Mouse (Mus musculus): ENCODE data around the gene Ehmt1.

Gene Ehmt1

GRCm38 (mm10) chr2:24910481-24910880 lies 8.9 kb downstream of the Ehmt1 start:
- no peak for DNase-seq

- no peak for DNase-seq
These were observed 13.7 kb downstream of the Ehmt1 start for GRCm38 (mm10) chr2:24905653-24906155.

GRCm38 (mm10) chr2:24904823-24905652 lies 14.4 kb downstream of the Ehmt1 start:
- DNase-seq, result no peak

GRCm38 (mm10) chr2:24902999-24903398 lies 16.4 kb downstream of the Ehmt1 start:
- DNase-seq, result no peak

- no peak for DNase-seq
These were observed 18.4 kb downstream of the Ehmt1 start for GRCm38 (mm10) chr2:24901055-24901454.

- DNase-seq, result no peak
These were observed 20.1 kb downstream of the Ehmt1 start for GRCm38 (mm10) chr2:24899292-24899691.

- DNase-seq, result no peak
These were observed 22.7 kb downstream of the Ehmt1 start for GRCm38 (mm10) chr2:24896761-24897160.

GRCm38 (mm10) chr2:24894211-24894610 lies 25.2 kb downstream of the Ehmt1 start:
- no peak for DNase-seq

- DNase-seq, result no peak
These were observed 27.1 kb downstream of the Ehmt1 start for GRCm38 (mm10) chr2:24892318-24892717.

GRCm38 (mm10) chr2:24890541-24891447 lies 28.6 kb downstream of the Ehmt1 start:
- DNase-seq, result no peak

- peak in 1 of 2 experiments; percentile 43 for DNase-seq
These were observed 30.5 kb downstream of the Ehmt1 start for GRCm38 (mm10) chr2:24888895-24889294.

GRCm38 (mm10) chr2:24880686-24881085 lies 38.7 kb downstream of the Ehmt1 start:
- no peak for DNase-seq

- DNase-seq, result no peak
These were observed 48.5 kb downstream of the Ehmt1 start for GRCm38 (mm10) chr2:24870952-24871351.

GRCm38 (mm10) chr2:24863010-24863409 lies 56.4 kb downstream of the Ehmt1 start:
- peak in 1 of 2 experiments; percentile 33 for DNase-seq

- peak in 1 of 2 experiments; percentile 5 for DNase-seq
These were observed 67.0 kb downstream of the Ehmt1 start for GRCm38 (mm10) chr2:24852408-24852807.

- DNase-seq, result no peak
These were observed 72.9 kb downstream of the Ehmt1 start for GRCm38 (mm10) chr2:24846557-24846956.

GRCm38 (mm10) chr2:24845256-24845655 lies 74.2 kb downstream of the Ehmt1 start:
- DNase-seq, result no peak

GRCm38 (mm10) chr2:24830614-24831013 lies 88.8 kb downstream of the Ehmt1 start:
- no peak for DNase-seq

GRCm38 (mm10) chr2:24809746-24810145 lies 109.7 kb downstream of the Ehmt1 start:
- no peak for DNase-seq

- DNase-seq, result no peak
These were observed 111.7 kb downstream of the Ehmt1 start for GRCm38 (mm10) chr2:24807691-24808090.

GRCm38 (mm10) chr2:24807036-24807435 lies 112.4 kb downstream of the Ehmt1 start:
- DNase-seq, result no peak

- no peak for DNase-seq
These were observed 113.3 kb downstream of the Ehmt1 start for GRCm38 (mm10) chr2:24806143-24806542.

GRCm38 (mm10) chr2:24805621-24806020 lies 113.8 kb downstream of the Ehmt1 start:
- no peak for DNase-seq
